14 mouse cellular contexts compared by ENCODE assay signal in the genomic region with DNA sequence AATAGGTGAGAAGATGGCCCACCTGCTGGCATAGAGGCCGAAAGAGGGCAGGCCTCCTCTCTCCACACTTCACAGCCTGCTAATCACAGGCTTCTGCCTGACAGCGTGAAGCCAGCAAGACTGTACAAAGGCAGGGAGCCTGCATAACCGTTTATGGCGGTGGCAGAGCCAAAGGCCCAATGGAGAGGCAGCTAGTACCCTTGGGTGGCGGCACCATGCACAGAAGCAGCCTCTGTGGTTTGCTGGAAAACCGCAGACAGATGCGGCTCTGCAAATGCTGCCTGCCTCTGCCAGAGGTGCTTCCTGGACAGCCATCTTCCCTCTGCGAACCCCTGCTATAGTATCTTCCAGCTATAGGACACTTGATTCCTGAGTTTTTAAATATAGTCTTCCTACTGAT.
DNase-seq lines count a peak whose midpoint lies in the region; ATAC-seq and TF ChIP-seq lines count a peak whose summit lies in the region.
"Had no signal": no experiment of that assay in that cellular context is flagged by ENCODE, and none has a peak within 500 bp of the region (broad histone marks: within the 10 kb centered on the region; RNA-seq: fewer than 3 reads in every experiment).

No protein-coding gene starts in this region.

- intact Hi-C loops in left cerebral cortex, adult 2 months (cut with DNase I), result no loop called here

- H3K27me3 ChIP-seq in kidney, postnatal 0 days (ENCODE audit: insufficient read depth, low read length), result no peaks in the 10 kb centered on the region

- H3K36me3 ChIP-seq in kidney, postnatal 0 days (ENCODE audit: insufficient read depth, low read length), result no peaks in the 10 kb centered on the region
- H3K36me3 ChIP-seq: forebrain, embryonic 10.5 days; hindbrain, embryonic 15.5 days had no signal

- ATAC-seq in kidney, postnatal 0 days (replicated peaks; ENCODE audit: low FRiP score, low read depth), result no peak

- peaks cover 5% of the 10 kb centered on the region for H3K4me1 ChIP-seq in kidney, postnatal 0 days (replicated peaks; ENCODE audit: insufficient read depth, low read length)

- H3K27ac ChIP-seq in kidney, postnatal 0 days, result no peak overlapping the region
- H3K27ac ChIP-seq in left cerebral cortex, adult 2 months, result no peak overlapping the region
- H3K27ac ChIP-seq: forebrain, embryonic 10.5 days; hindbrain, embryonic 15.5 days had no signal

- TF ChIP-seq CTCF in kidney, postnatal 0 days (IDR thresholded peaks at IDR 0.05; ENCODE audit: low read depth), result peak; percentile 7; the same call in 1 of the 2 replicates
- TF ChIP-seq CTCF in left cerebral cortex, adult 2 months (IDR thresholded peaks at IDR 0.05), result no peak

- H3K4me2 ChIP-seq in kidney, postnatal 0 days (ENCODE audit: low read length), result no peak overlapping the region
- H3K4me2 ChIP-seq: hindbrain, embryonic 15.5 days had no signal

- H3K9me3 ChIP-seq in kidney, postnatal 0 days (replicated peaks; ENCODE audit: low read length), result no peaks in the 10 kb centered on the region
- H3K9me3 ChIP-seq: forebrain, embryonic 10.5 days; hindbrain, embryonic 15.5 days had no signal

- H3K4me3 ChIP-seq in kidney, postnatal 0 days (replicated peaks; ENCODE audit: low read depth, low read length), result no peak overlapping the region
- H3K4me3 ChIP-seq in left cerebral cortex, adult 2 months, result no peak overlapping the region
- H3K4me3 ChIP-seq: forebrain, embryonic 10.5 days; hindbrain, embryonic 15.5 days had no signal

- no peak overlapping the region for H3K9ac ChIP-seq in kidney, postnatal 0 days (ENCODE audit: low read depth, low read length)
- H3K9ac ChIP-seq: hindbrain, embryonic 15.5 days had no signal

- no peak for DNase-seq in kidney, postnatal 0 days (ENCODE audit: low spot score)
- DNase-seq in kidney, adult 11 months, result no peak
- peak; percentile 32 to 48 for DNase-seq in CD8-positive naive resting alpha-beta T cell, adult 2 months (ENCODE audit: low read depth in 2 of 2, low spot score in 2 of 2)
- DNase-seq in induced T-regulatory cell, adult 2 months (ENCODE audit: low read depth), result peak; percentile 53
- peak; percentile 80 to 85 for DNase-seq in thymus, postnatal 10 days (ENCODE audit: low spot score in 2 of 2)
- DNase-seq in embryo, embryonic 11 days, result no peak
- no peak for DNase-seq in layer of hippocampus, adult 9-11 months
- DNase-seq in left cerebral cortex, adult 2 months (ENCODE audit: extremely low spot score in 1 of 2, low spot score in 2 of 2), result no peak
- DNase-seq: cerebellum, adult 18-20 months; kidney, postnatal 25 days; lung, adult 2 months; right cerebral cortex, postnatal 4 days had no signal

- 56% methylated on average over 8 of the region's 8 CpGs for WGBS in kidney, postnatal 0 days

Comparison
In these comparisons a context has a peak if more than half of its experiments do, and no peak if none do; other contexts are left out.
1. DNase-seq: peak in CD8-positive naive resting alpha-beta T cell, adult 2 months (2 of 2), induced T-regulatory cell, adult 2 months (single experiment) and thymus, postnatal 10 days (2 of 2); none in kidney, postnatal 0 days (single experiment), kidney, adult 11 months (single experiment), embryo, embryonic 11 days (single experiment), layer of hippocampus, adult 9-11 months (single experiment) and left cerebral cortex, adult 2 months (0 of 2).